Mouse (Mus musculus): ENCODE data around the gene Prkcb.

DNA sequence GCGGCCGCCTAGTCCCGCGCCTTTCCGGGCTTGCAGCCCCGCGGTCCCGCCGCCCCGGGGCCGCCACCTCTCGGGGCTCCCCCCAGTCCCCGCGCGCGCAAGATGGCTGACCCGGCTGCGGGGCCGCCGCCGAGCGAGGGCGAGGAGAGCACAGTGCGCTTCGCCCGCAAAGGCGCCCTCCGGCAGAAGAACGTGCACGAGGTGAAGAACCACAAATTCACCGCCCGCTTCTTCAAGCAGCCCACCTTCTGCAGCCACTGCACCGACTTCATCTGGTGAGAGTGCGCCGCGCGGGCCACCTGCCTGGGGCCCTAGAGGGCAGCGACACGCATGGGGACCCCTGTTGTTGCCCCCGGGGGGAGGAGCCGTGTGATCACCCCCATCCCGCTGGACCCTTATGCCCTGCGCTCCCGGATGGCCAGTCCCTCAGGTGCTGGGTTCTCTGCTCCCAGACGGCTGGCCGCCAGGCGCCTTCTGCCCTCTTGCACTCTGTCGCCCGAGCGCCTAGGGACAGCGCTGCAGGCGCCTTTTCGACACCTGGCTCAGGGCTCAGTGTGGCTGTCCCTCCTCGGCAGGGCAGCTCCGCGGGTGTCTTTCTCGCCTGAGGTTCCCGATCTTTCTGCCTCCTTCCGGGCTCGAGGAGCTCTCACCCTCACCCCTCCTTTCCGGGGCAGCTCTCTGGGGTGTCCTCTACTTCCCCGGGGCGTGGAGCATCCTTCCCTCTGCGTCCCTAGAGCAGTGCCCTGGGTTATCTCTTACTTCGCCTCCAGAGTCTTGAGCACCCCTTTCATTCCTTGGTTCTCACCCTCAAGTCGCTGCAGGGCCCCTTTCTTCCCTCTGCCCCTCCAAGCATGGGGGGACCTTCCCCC is 926 bp downstream of the Prkcb start:
- TF ChIP-seq CTCF (conservative IDR thresholded peaks at IDR 0.05; ENCODE audit: insufficient read depth, insufficient read length, low read depth, low read length) (no peak), POLR2A (IDR thresholded peaks at IDR 0.05; ENCODE audit: low read depth, low read length) (no peak)
